ENCODE assay signal across 8 mouse cellular contexts in genomic region chr2:18676936-18677491, GRCm38 (mm10). TPM values are rescaled to one million over a fixed set of nuclear protein-coding genes. Genes with fewer than 3 reads are reported as not detected.
DNase-seq lines count a peak whose midpoint lies in the region; ATAC-seq and TF ChIP-seq lines count a peak whose summit lies in the region.

Bmi1 (plus strand) TSS chr2:18677018.

- peaks cover 0 to 3% of the 10 kb centered on the region in 2 experiments; a peak in 2 of 4 replicates for H3K27me3 ChIP-seq in MEL (ENCODE audit: control insufficient read depth in 1 of 2, insufficient read depth in 2 of 2, low read length in 2 of 2)
- peaks cover 11% of the 10 kb centered on the region for H3K27me3 ChIP-seq in forebrain, postnatal 0 days (ENCODE audit: insufficient read depth, low read length)
- peaks cover 20% of the 10 kb centered on the region for H3K27me3 ChIP-seq in lung, embryonic 14.5 days (ENCODE audit: insufficient read depth, low read length)

- H3K4me3 ChIP-seq in MEL (ENCODE audit: control insufficient read depth in 1 of 2, insufficient read depth in 1 of 2, low read depth in 2 of 2, low read length in 2 of 2) = peak within 1 kb of the TSS; percentile 85
- peak within 1 kb of the TSS; percentile 99 for H3K4me3 ChIP-seq in forebrain, postnatal 0 days (ENCODE audit: low read depth, low read length)
- H3K4me3 ChIP-seq in layer of hippocampus, adult 2 months = peak within 1 kb of the TSS; percentile 93
- peak within 1 kb of the TSS; percentile 81 for H3K4me3 ChIP-seq in lung, embryonic 14.5 days (ENCODE audit: low read depth, low read length)
- H3K4me3 ChIP-seq in olfactory bulb, adult 2 months (ENCODE audit: insufficient read depth, low read depth, low read length) = peak within 1 kb of the TSS; percentile 70

- no peak for TF ChIP-seq CTCF in MEL (IDR thresholded peaks at IDR 0.05 in 2 of 3, conservative IDR thresholded peaks at IDR 0.05 in 1 of 3; ENCODE audit: control insufficient read depth in 1 of 3, insufficient read depth in 1 of 3, low read depth in 2 of 3, low read length in 3 of 3, poor library complexity in 1 of 3, severe bottlenecking in 1 of 3)
- no peak for TF ChIP-seq CTCF in forebrain, postnatal 0 days (IDR thresholded peaks at IDR 0.05; ENCODE audit: low read depth)
- TF ChIP-seq CTCF in layer of hippocampus, adult 2 months (conservative IDR thresholded peaks at IDR 0.05) = 0 out of 2 replicates have a peak, but pooled peaks have one; percentile 6
- TF ChIP-seq CTCF in lung, embryonic 14.5 days (IDR thresholded peaks at IDR 0.05; ENCODE audit: low read depth) = no peak
- no peak for TF ChIP-seq CTCF in olfactory bulb, adult 2 months (IDR thresholded peaks at IDR 0.05; ENCODE audit: insufficient read depth, low read depth, low read length)

- WGBS in forebrain, postnatal 0 days = 6% methylated on average over 66 of the region's 77 CpGs
- WGBS in lung, embryonic 14.5 days = under 1% methylated on average over 59 of the region's 77 CpGs
- whole genome bisulfite sequencing in olfactory bulb, adult 2 months = under 1% methylated on average over 56 of the region's 77 CpGs

- peak within 1 kb of the TSS; percentile 81 for H3K27ac ChIP-seq in MEL (ENCODE audit: control insufficient read depth, low read depth, low read length)
- H3K27ac ChIP-seq in forebrain, postnatal 0 days (ENCODE audit: low read depth, low read length) = peak within 1 kb of the TSS; percentile 98
- H3K27ac ChIP-seq in layer of hippocampus, adult 2 months = peak within 1 kb of the TSS; percentile 98
- H3K27ac ChIP-seq in lung, embryonic 14.5 days (ENCODE audit: low read depth) = peak within 1 kb of the TSS; percentile 93
- H3K27ac ChIP-seq in olfactory bulb, adult 2 months (ENCODE audit: insufficient read depth, low read depth, low read length) = peak within 1 kb of the TSS; percentile 85

- H3K79me2 ChIP-seq in MEL (ENCODE audit: control insufficient read depth, insufficient read depth, low read length, poor library complexity) = peaks cover 35% of the 10 kb centered on the region

- H3K9ac ChIP-seq in MEL (ENCODE audit: control insufficient read depth, low read depth, low read length, poor library complexity, severe bottlenecking) = peak within 1 kb of the TSS; percentile 92
- H3K9ac ChIP-seq in forebrain, postnatal 0 days = peak within 1 kb of the TSS; percentile 98
- H3K9ac ChIP-seq in lung, embryonic 14.5 days = peak within 1 kb of the TSS; percentile 92

- peak within 1 kb of the TSS; percentile 86 for H3K4me2 ChIP-seq in forebrain, postnatal 0 days (ENCODE audit: low read depth)
- H3K4me2 ChIP-seq in lung, embryonic 14.5 days = peak within 1 kb of the TSS; percentile 84

- H3K36me3 ChIP-seq in MEL (ENCODE audit: control insufficient read depth in 1 of 2, insufficient read depth in 2 of 2, low read length in 2 of 2) = peaks cover 3 to 31% of the 10 kb centered on the region in 2 experiments
- no peaks in the 10 kb centered on the region for H3K36me3 ChIP-seq in forebrain, postnatal 0 days (ENCODE audit: insufficient read depth)
- H3K36me3 ChIP-seq in lung, embryonic 14.5 days (ENCODE audit: insufficient read depth) = peaks cover 5% of the 10 kb centered on the region; the same call in 1 of the 2 replicates

- no peak for TF ChIP-seq EP300 in MEL (IDR thresholded peaks at IDR 0.05; ENCODE audit: low read depth in 1 of 2, low read length in 2 of 2)

- TF ChIP-seq POLR2A in MEL (IDR thresholded peaks at IDR 0.05; ENCODE audit: control insufficient read depth in 1 of 2, insufficient read depth in 1 of 2, low read depth in 1 of 2, low read length in 2 of 2, poor library complexity in 1 of 2) = peak; percentile 20 to 32; a peak in 1 of 4 replicates
- TF ChIP-seq POLR2A in olfactory bulb, adult 2 months (IDR thresholded peaks at IDR 0.05; ENCODE audit: insufficient read depth, low read depth, low read length) = 0 out of 2 replicates have a peak, but pooled peaks have one; percentile 48

- TF ChIP-seq RAD21 in MEL (IDR thresholded peaks at IDR 0.05; ENCODE audit: low read depth, low read length) = no peak

- H3K4me1 ChIP-seq in MEL (ENCODE audit: control insufficient read depth in 1 of 2, insufficient read depth in 2 of 2, low read length in 2 of 2) = peaks cover 17 to 19% of the 10 kb centered on the region in 2 experiments
- peaks cover 18% of the 10 kb centered on the region for H3K4me1 ChIP-seq in forebrain, postnatal 0 days (ENCODE audit: insufficient read depth)
- H3K4me1 ChIP-seq in lung, embryonic 14.5 days (ENCODE audit: insufficient read depth) = no peaks in the 10 kb centered on the region
- H3K4me1 ChIP-seq in olfactory bulb, adult 2 months (ENCODE audit: control insufficient read depth, insufficient read depth, low read length) = peaks cover 11% of the 10 kb centered on the region

- H3K9me3 ChIP-seq in MEL (replicated peaks; ENCODE audit: insufficient read depth, low read length) = no peaks in the 10 kb centered on the region
- no peaks in the 10 kb centered on the region for H3K9me3 ChIP-seq in forebrain, postnatal 0 days (ENCODE audit: low read length)
- H3K9me3 ChIP-seq in lung, embryonic 14.5 days (ENCODE audit: low read depth, low read length) = no peaks in the 10 kb centered on the region

- peak; percentile 58 for ATAC-seq in forebrain, postnatal 0 days
- peak; percentile 68 for ATAC-seq in lung, embryonic 14.5 days (ENCODE audit: insufficient read depth)

- intact Hi-C loops in heart, postnatal 25 days (cut with DNase I) = loop anchor here (2.0 kb wide), 3 partner anchors 90 to 628 kb away; partner anchors contain the start of gene Skida1

- DNase-seq in MEL (ENCODE audit: low read depth, low spot score) = peak; percentile 63
- peak; percentile 86 for DNase-seq in cerebellum, adult 11-12 months
- peak; percentile 77 for DNase-seq in forebrain, postnatal 0 days
- DNase-seq in heart, postnatal 25 days (ENCODE audit: low spot score) = peak; percentile 43
- DNase-seq in layer of hippocampus, adult 2 months (ENCODE audit: low spot score in 2 of 2) = peak; percentile 48 to 52
- DNase-seq in lung, embryonic 14.5 days = peak; percentile 80
- peak; percentile 66 to 73 for DNase-seq in thymus, postnatal 36 days

TF ChIP-seq in MEL, 35 proteins besides CTCF, POLR2A, EP300 and RAD21:
- TF ChIP-seq TAL1 (IDR thresholded peaks at IDR 0.05; ENCODE audit: low read length) = no peak
- no peak for TF ChIP-seq HCFC1 (IDR thresholded peaks at IDR 0.05; ENCODE audit: low read depth, low read length)
- peak; percentile 33; the same call in 1 of the 2 replicates for TF ChIP-seq NRF1 (IDR thresholded peaks at IDR 0.05; ENCODE audit: insufficient read depth, low read depth, low read length, poor library complexity, severe bottlenecking)
- TF ChIP-seq POLR2AphosphoS2 (IDR thresholded peaks at IDR 0.05; ENCODE audit: low read length) = no peak
- TF ChIP-seq JUND (IDR thresholded peaks at IDR 0.05; ENCODE audit: low read depth, low read length) = no peak
- TF ChIP-seq NELFE (IDR thresholded peaks at IDR 0.05; ENCODE audit: low read depth, low read length) = peak; percentile 38; the same call in 1 of the 2 replicates
- TF ChIP-seq SIN3A (IDR thresholded peaks at IDR 0.05; ENCODE audit: low read length) = peak; percentile 23; the same call in 1 of the 2 replicates
- no peak for TF ChIP-seq ZMIZ1 (IDR thresholded peaks at IDR 0.05; ENCODE audit: low read depth, low read length)
- no peak for TF ChIP-seq TCF12 (IDR thresholded peaks at IDR 0.05; ENCODE audit: low read depth, low read length)

RNA-seq across cellular contexts. Expression of gene Bmi1, which starts in this region (rescaled TPM):
- total RNA-seq in MEL (2012; rRNA removed) = 65.8 and 66.5 TPM in 2 replicates
- polyA plus RNA-seq in MEL (2012; ENCODE audit: insufficient read depth in 1 of 2, insufficient read length in 2 of 2, low read depth in 1 of 2, low replicate concordance in 2 of 2, missing spikeins in 1 of 2) = 10 to 100 TPM in 1 of 2 experiments, not detected in 1; 68.1 TPM
- total RNA-seq in forebrain, postnatal 0 days (2014; rRNA removed) = 92.2 and 94.7 TPM in 2 replicates
- polyA plus RNA-seq in forebrain, postnatal 0 days (2015; fragmentation: Nextera tagmentation; extraction: Ambion mirVana) = 17.4 and 21.4 TPM in 2 replicates
- 10 to 100 TPM; 65.2 to 72.8 TPM for total RNA-seq in heart, postnatal 25 days (2021)
- 10 to 100 TPM; 54.5 to 55.7 TPM for total RNA-seq in layer of hippocampus, adult 2 months (2021)
- polyA plus RNA-seq in lung, embryonic 14.5 days (2014; fragmentation: Nextera tagmentation; extraction: Ambion mirVana) = 33.4 and 33.8 TPM in 2 replicates
- not detected in 2 replicates for polyA plus RNA-seq in olfactory bulb, adult 2 months (2012; ENCODE audit: insufficient read depth, insufficient read length, low replicate concordance, missing spikeins)

Comparison
In these comparisons a context has a peak if more than half of its experiments do, and no peak if none do; other contexts are left out.
1. Peak in every context shown above with its lines: DNase-seq, ATAC-seq, H3K4me3 ChIP-seq and H3K27ac ChIP-seq.